Mouse (Mus musculus): ENCODE data around the gene Acnat1.
"Not testable (repeated sequence)": the region's sequence is repeated elsewhere in the genome, so short reads cannot be mapped to it uniquely, and the experiment has no call there.

Gene Acnat1

GRCm38 (mm10) chr4:49451848-49452551 is 21.7 kb downstream of the Acnat1 start:
- DNase-seq, result no peak

- DNase-seq, result not testable (repeated sequence)
Observed at GRCm38 (mm10) chr4:49451133-49451847, 22.4 kb downstream of the Acnat1 start.

- not testable (repeated sequence) for DNase-seq
Observed at GRCm38 (mm10) chr4:49436968-49437367, 36.7 kb downstream of the Acnat1 start.

GRCm38 (mm10) chr4:49410151-49410550 is 63.6 kb downstream of the Acnat1 start:
- peak; percentile 48 for DNase-seq

- DNase-seq, result not testable (repeated sequence)
Observed at GRCm38 (mm10) chr4:49407957-49408356, 65.8 kb downstream of the Acnat1 start, which contains the start of gene Acnat2. Acnat2 (minus strand) TSS chr4:49408151.

Measured in kidney, postnatal 14 days (tissue).